Mouse (Mus musculus) left cerebral cortex, adult 8-10 months (tissue): Measurements from ENCODE around the gene Mstn. TPM values are rescaled to one million over a fixed set of nuclear protein-coding genes. Genes with fewer than 3 reads are reported as not detected.
A peak's percentile ranks its signal among the peaks of the same experiment; 100 is the strongest.

Experiments used
- DNase-seq, 2 experiments: peaks; one replicate each; pipeline ENCODE4 v3.0.0; 2022; ENCODE audit warnings: low spot score in 2 of 2
- total RNA-seq, 4 experiments: library from RNA; stranded (reverse); gene quantifications; 2 replicates each; pipeline ENCODE4 v1.2.4; 2022

Mstn gene
- under 1 TPM; 0.21 to 0.96 (median 0.42) TPM for total RNA-seq

GRCm38 (mm10) chr1:53061340-53061739 lies at the start of gene Mstn:
Gene Mstn, plus strand, starts transcription at chr1:53061640.
- no peak for DNase-seq

GRCm38 (mm10) chr1:53014716-53015115 lies 46.7 kb upstream of the Mstn start:
- peak in 1 of 2 experiments; percentile 53 for DNase-seq

GRCm38 (mm10) chr1:53015606-53016005 lies 45.8 kb upstream of the Mstn start:
- DNase-seq: no peak

- DNase-seq: no peak
Measured at GRCm38 (mm10) chr1:53018746-53019505, 42.5 kb upstream of the Mstn start.

- no peak for DNase-seq
Measured at GRCm38 (mm10) chr1:53020079-53020478, 41.4 kb upstream of the Mstn start, which contains the start of gene 1700019D03Rik. Gene 1700019D03Rik, minus strand, starts transcription at chr1:53020179.

- DNase-seq: no peak
Measured at GRCm38 (mm10) chr1:53032550-53032949, 28.9 kb upstream of the Mstn start.

GRCm38 (mm10) chr1:53037443-53037871 lies 24.0 kb upstream of the Mstn start:
- DNase-seq: peak in 1 of 2 experiments; percentile 10

GRCm38 (mm10) chr1:53049763-53050427 lies 11.5 kb upstream of the Mstn start:
- DNase-seq: no peak

- DNase-seq: peak; percentile 19 to 65
Measured at GRCm38 (mm10) chr1:53053087-53054022, 8.1 kb upstream of the Mstn start.

GRCm38 (mm10) chr1:53059106-53059505 lies 2.3 kb upstream of the Mstn start:
- no peak for DNase-seq

- DNase-seq: no peak
Measured at GRCm38 (mm10) chr1:53060499-53060898, 941 bp upstream of the Mstn start.

- peak in 1 of 2 experiments; percentile 18 for DNase-seq
Measured at GRCm38 (mm10) chr1:53061871-53062608, 600 bp downstream of the Mstn start.

- no peak for DNase-seq
Measured at GRCm38 (mm10) chr1:53063921-53064320, 2.5 kb downstream of the Mstn start.

- no peak for DNase-seq
Measured at GRCm38 (mm10) chr1:53069726-53070514, 8.5 kb downstream of the Mstn start.

GRCm38 (mm10) chr1:53070664-53071175 lies 9.3 kb downstream of the Mstn start:
- DNase-seq: no peak

GRCm38 (mm10) chr1:53076656-53077055 lies 15.2 kb downstream of the Mstn start:
- no peak for DNase-seq

- DNase-seq: no peak
Measured at GRCm38 (mm10) chr1:53079876-53080275, 18.4 kb downstream of the Mstn start.

- DNase-seq: no peak
Measured at GRCm38 (mm10) chr1:53080603-53081002, 19.2 kb downstream of the Mstn start.

- no peak for DNase-seq
Measured at GRCm38 (mm10) chr1:53085256-53085655, 23.8 kb downstream of the Mstn start.

- no peak for DNase-seq
Measured at GRCm38 (mm10) chr1:53085991-53086390, 24.6 kb downstream of the Mstn start.
